Mouse (Mus musculus): ENCODE measurements around the gene Zfp831.

Zfp831 gene

DNA sequence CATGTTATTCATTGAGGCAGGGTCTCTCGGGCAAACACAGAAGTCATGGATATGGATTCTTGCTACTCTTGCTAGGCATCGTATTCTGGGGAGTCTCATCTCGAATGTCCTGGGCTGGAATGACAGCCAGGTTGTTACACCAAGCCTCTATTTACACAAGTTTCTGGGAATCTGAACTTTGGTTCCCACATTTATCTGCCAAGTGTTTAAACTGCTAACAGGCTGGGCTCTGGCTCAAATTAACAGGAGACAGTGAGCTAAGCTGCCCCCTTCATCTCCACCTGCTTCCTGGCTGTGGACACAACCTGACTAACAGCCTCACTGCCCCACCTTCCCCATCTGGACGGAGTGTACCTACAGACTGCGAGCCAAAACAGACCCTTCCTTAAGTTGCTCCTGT lies 88.6 kb downstream of the Zfp831 start:
- no peak for DNase-seq (ENCODE audit: low spot score in 2 of 2)

DNA sequence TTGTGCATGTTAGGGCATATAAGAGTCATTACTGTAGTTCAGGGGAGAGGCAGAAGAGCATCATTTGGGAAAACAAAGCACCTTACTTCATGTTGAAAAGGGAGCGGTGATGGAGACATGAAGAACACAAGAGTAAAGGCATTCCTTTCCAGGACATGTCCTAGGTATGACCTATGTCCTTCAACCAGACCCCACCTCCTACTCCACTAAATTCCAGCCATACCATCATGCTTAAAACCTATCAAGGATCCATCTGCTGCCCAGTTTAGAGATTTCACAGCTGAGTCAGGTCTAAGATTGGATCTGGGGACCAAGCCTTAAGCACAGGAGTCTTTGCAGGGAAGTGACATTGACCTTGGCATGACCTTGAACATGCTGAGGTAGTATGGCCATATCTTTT lies 91.9 kb downstream of the Zfp831 start:
- DNase-seq (ENCODE audit: low spot score in 2 of 2): no peak

DNA sequence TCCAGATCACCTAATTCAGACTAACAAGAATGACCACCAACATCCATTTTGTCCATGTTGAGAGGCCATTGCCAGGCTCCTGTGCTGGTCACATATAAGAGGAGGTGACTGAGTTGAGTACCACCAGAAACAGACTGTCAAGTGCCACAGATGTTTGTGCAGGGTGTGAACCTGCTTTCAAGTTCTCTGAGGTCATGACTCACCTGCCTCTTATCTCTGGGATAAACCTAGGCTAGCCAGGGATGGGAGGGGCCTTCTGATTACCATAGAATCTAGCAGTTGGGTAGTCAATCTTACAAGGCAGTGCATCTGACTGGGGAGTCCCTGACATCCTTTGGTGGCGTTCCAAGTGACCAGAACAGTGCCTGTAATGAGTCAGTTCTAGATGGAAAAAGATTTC lies 103.8 kb downstream of the Zfp831 start:
- no peak for DNase-seq (ENCODE audit: low spot score in 2 of 2)

DNA sequence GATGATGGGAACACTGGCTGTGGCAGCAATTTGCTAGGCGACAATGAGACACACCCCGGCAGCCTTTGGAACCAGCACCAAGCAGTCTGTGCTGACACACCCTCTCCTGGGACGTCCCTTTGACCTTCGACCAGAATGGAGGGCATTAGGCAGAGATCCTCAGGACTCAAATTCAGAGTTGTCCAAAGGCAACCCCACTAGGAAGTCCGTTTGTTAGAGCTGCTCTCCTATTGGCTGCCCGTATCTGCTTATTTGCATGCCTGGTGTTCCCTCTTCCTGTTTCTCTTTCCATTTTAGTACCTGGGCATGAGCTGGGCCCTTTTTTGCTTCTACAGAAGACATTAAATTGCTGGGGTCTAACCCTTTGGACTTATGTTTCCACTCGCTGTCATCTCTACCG lies 105.0 kb downstream of the Zfp831 start:
- no peak for DNase-seq (ENCODE audit: low spot score in 2 of 2)

DNA sequence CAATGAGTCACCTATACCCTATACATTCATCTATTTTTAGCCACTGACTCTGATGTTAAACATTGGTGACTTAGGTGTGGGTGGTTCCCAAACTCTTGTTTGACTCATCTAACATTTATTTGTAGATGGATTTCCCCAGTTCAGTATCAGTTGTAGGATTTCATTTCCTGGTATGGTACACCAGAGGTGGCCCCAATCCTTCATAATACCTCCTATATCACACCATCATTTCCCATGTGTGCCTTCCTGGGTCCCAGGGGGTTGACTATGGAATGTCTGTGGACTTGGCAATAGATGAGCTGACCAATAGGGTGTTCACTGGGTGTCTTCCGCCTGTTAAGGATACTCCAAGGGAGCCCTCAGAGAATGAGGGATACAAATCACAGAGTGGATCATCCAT lies 109.9 kb downstream of the Zfp831 start:
- no peak for DNase-seq (ENCODE audit: low spot score in 2 of 2)

DNA sequence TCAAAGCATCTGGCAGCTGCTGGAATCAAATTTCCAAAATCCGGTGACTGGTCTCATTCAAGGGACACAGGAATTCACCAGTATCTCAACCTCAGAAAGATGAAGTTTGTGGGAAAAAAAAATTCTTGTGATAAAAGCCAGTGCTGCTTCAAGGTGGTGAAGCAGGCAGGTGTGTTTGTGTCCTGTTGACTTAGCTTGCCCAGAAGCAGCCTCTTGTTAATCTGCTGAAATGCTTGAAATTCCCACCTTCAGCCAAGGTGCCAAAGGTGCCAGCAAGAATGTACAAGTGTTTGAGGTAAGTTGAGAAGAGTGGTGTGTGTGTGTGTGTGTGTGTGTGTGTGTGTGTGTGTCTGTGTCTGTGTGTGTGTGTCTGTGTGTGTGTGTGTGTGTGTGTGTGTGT lies 110.9 kb downstream of the Zfp831 start:
- DNase-seq (ENCODE audit: low spot score in 2 of 2): no peak

DNA sequence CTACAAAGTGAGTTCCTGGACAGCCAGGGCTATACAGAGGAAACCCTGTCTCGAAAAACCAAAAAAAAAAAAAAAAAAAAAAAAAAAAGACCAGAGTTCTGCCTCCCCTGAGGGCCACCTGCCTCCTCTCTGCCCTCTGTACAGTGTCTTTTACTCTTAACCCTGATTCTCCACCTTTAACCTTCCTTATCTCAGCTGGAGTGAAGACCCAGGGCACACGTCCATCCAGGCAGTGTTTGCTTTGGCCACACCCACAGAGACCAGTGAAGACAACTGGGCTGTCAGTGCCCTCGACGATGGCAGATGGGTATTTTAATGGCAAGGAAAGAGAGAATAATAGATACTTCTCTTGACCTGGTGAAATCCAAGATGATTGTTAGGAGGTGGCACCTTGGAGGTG lies 115.9 kb downstream of the Zfp831 start:
- no peak for DNase-seq (ENCODE audit: low spot score in 2 of 2)
